ENCODE assay signal across 8 mouse cellular contexts in genomic region chr5:136966331-136966730, GRCm38 (mm10). TPM values are rescaled to one million over a fixed set of nuclear protein-coding genes. Genes with fewer than 3 reads are reported as not detected.
DNase-seq lines count a peak whose midpoint lies in the region; ATAC-seq lines count a peak whose summit lies in the region.

Gene Cldn15 (plus strand): TSS chr5:136966616.

- DNase-seq in neural tube, embryonic 10.5 days (ENCODE audit: extremely low spot score, low spot score): no peak
- no peak for DNase-seq in limb, embryonic 11.5 days (ENCODE audit: low spot score)
- peak; percentile 61 for DNase-seq in skeletal muscle tissue, adult 2 months (ENCODE audit: low read depth, low spot score)
- no peak for DNase-seq in spleen, adult 18-20 months
- DNase-seq in ovary, postnatal 10 days (ENCODE audit: low spot score): no peak

- peaks cover 22% of the 10 kb centered on the region for H3K4me1 ChIP-seq in neural tube, embryonic 13.5 days (replicated peaks)
- peaks cover 17 to 34% of the 10 kb centered on the region in 2 experiments for H3K4me1 ChIP-seq in heart, embryonic 14.5 days (ENCODE audit: control insufficient read depth in 2 of 2, insufficient read depth in 2 of 2, low read length in 2 of 2)
- H3K4me1 ChIP-seq in limb, embryonic 11.5 days (ENCODE audit: control insufficient read depth, insufficient read depth, low read length): no peaks in the 10 kb centered on the region; the same call in 1 of the 2 replicates
- peaks cover 8% of the 10 kb centered on the region for H3K4me1 ChIP-seq in midbrain, embryonic 16.5 days (ENCODE audit: control insufficient read depth, insufficient read depth, low read length)

- peak within 1 kb of the TSS; percentile 28 for H3K27ac ChIP-seq in neural tube, embryonic 13.5 days (replicated peaks)
- peak within 1 kb of the TSS; percentile 65 to 79 for H3K27ac ChIP-seq in heart, embryonic 14.5 days (replicated peaks in 1 of 2; ENCODE audit: control insufficient read depth in 1 of 2, insufficient read depth in 1 of 2, low read depth in 2 of 2, low read length in 2 of 2)
- H3K27ac ChIP-seq in limb, embryonic 11.5 days (replicated peaks; ENCODE audit: low read depth, low read length): peak within 1 kb of the TSS; percentile 6; the same call in 1 of the 2 replicates
- no peak within 1 kb of the TSS for H3K27ac ChIP-seq in midbrain, embryonic 16.5 days (ENCODE audit: low read length)

- H3K9ac ChIP-seq in neural tube, embryonic 13.5 days: peak within 1 kb of the TSS; percentile 17; the same call in 1 of the 2 replicates
- peak within 1 kb of the TSS; percentile 12; the same call in 1 of the 2 replicates for H3K9ac ChIP-seq in heart, embryonic 14.5 days (ENCODE audit: low read length)
- H3K9ac ChIP-seq in limb, embryonic 11.5 days (ENCODE audit: low read length): no peak within 1 kb of the TSS
- H3K9ac ChIP-seq in midbrain, embryonic 16.5 days (ENCODE audit: low read depth, low read length): no peak within 1 kb of the TSS

- H3K4me2 ChIP-seq in neural tube, embryonic 13.5 days: no peak within 1 kb of the TSS
- H3K4me2 ChIP-seq in heart, embryonic 14.5 days (ENCODE audit: low read length): no peak within 1 kb of the TSS
- no peak within 1 kb of the TSS for H3K4me2 ChIP-seq in limb, embryonic 11.5 days (ENCODE audit: low read depth, severe bottlenecking)
- no peak within 1 kb of the TSS for H3K4me2 ChIP-seq in midbrain, embryonic 16.5 days (ENCODE audit: low read length)

- H3K27me3 ChIP-seq in neural tube, embryonic 13.5 days: no peaks in the 10 kb centered on the region
- H3K27me3 ChIP-seq in heart, embryonic 14.5 days (ENCODE audit: control insufficient read depth, insufficient read depth, low read length): no peaks in the 10 kb centered on the region
- no peaks in the 10 kb centered on the region for H3K27me3 ChIP-seq in limb, embryonic 11.5 days (ENCODE audit: control insufficient read depth, insufficient read depth, low read length)
- no peaks in the 10 kb centered on the region for H3K27me3 ChIP-seq in midbrain, embryonic 16.5 days (ENCODE audit: control insufficient read depth, insufficient read depth, low read depth, low read length)

- H3K9me3 ChIP-seq in neural tube, embryonic 13.5 days: no peaks in the 10 kb centered on the region
- no peaks in the 10 kb centered on the region for H3K9me3 ChIP-seq in heart, embryonic 14.5 days (ENCODE audit: control insufficient read depth, low read length)
- H3K9me3 ChIP-seq in limb, embryonic 11.5 days (ENCODE audit: control insufficient read depth, low read length): no peaks in the 10 kb centered on the region
- no peaks in the 10 kb centered on the region for H3K9me3 ChIP-seq in midbrain, embryonic 16.5 days (replicated peaks; ENCODE audit: control insufficient read depth, low read length, poor library complexity, severe bottlenecking)

- 57% methylated on average over 6 of the region's 6 CpGs for WGBS in neural tube, embryonic 13.5 days
- 59% methylated on average over 6 of the region's 6 CpGs for WGBS in heart, embryonic 14.5 days
- WGBS in limb, embryonic 11.5 days: 78% methylated on average over 6 of the region's 6 CpGs
- WGBS in midbrain, embryonic 16.5 days: 82% methylated on average over 6 of the region's 6 CpGs

- no peak within 1 kb of the TSS for H3K4me3 ChIP-seq in neural tube, embryonic 13.5 days
- H3K4me3 ChIP-seq in heart, embryonic 14.5 days (ENCODE audit: control insufficient read depth in 1 of 2, insufficient read depth in 1 of 2, low read depth in 1 of 2, low read length in 2 of 2): no peak within 1 kb of the TSS
- H3K4me3 ChIP-seq in limb, embryonic 11.5 days (ENCODE audit: low read depth, low read length): no peak within 1 kb of the TSS
- H3K4me3 ChIP-seq in midbrain, embryonic 16.5 days (ENCODE audit: low read depth, low read length): no peak within 1 kb of the TSS

- peaks cover 49% of the 10 kb centered on the region for H3K36me3 ChIP-seq in neural tube, embryonic 13.5 days
- H3K36me3 ChIP-seq in heart, embryonic 14.5 days (ENCODE audit: control insufficient read depth, insufficient read depth, low read length): peaks cover 37% of the 10 kb centered on the region
- H3K36me3 ChIP-seq in limb, embryonic 11.5 days (ENCODE audit: control insufficient read depth, insufficient read depth, low read length): peaks cover 17% of the 10 kb centered on the region
- H3K36me3 ChIP-seq in midbrain, embryonic 16.5 days (ENCODE audit: control insufficient read depth, insufficient read depth, low read length): peaks cover 15% of the 10 kb centered on the region

- ATAC-seq in neural tube, embryonic 13.5 days (ENCODE audit: low read depth): no peak
- peak; percentile 24; the same call in 1 of the 2 replicates for ATAC-seq in heart, embryonic 14.5 days (ENCODE audit: insufficient number of reproducible peaks, insufficient read depth, low FRiP score, low read depth)
- no peak for ATAC-seq in limb, embryonic 11.5 days (ENCODE audit: insufficient number of reproducible peaks, low FRiP score, low TSS enrichment, low read depth)
- ATAC-seq in midbrain, embryonic 16.5 days: no peak

RNA-seq across cellular contexts. Expression of gene Cldn15, which starts in this region (rescaled TPM):
- polyA plus RNA-seq in neural tube, embryonic 13.5 days (2015; fragmentation: Nextera tagmentation; extraction: Ambion mirVana): 0.17 and 0.39 TPM in 2 replicates
- 5.3 TPM in 2 replicates for polyA plus RNA-seq in heart, embryonic 14.5 days (2014; fragmentation: Nextera tagmentation; extraction: Ambion mirVana)
- polyA plus RNA-seq in limb, embryonic 11.5 days (2014; fragmentation: Nextera tagmentation; extraction: Ambion mirVana): 0.08 TPM in 1 of 2 replicates, not detected in the other
- polyA plus RNA-seq in midbrain, embryonic 16.5 days (2015; fragmentation: Nextera tagmentation; extraction: Ambion mirVana): 0.15 and 0.30 TPM in 2 replicates

Comparison
In these comparisons a context has a peak if more than half of its experiments do, and no peak if none do; other contexts are left out.
1. H3K9ac ChIP-seq: peak in neural tube, embryonic 13.5 days (single experiment) and heart, embryonic 14.5 days (single experiment); none in limb, embryonic 11.5 days (single experiment) and midbrain, embryonic 16.5 days (single experiment).